Mouse (Mus musculus) heart, embryonic 14.5 days (tissue): ENCODE measurements around the gene Cyyr1. TPM values are rescaled to one million over a fixed set of nuclear protein-coding genes. Genes with fewer than 3 reads are reported as not detected.

Experiments used
- ATAC-seq: fragments of 200-750 bp; cut with Nextera tagmentation; 2 replicates; pipeline ENCODE4 v1.8.0; 2017; ENCODE audit warnings: low read depth, moderate TSS enrichment; ENCODE audit not compliant: insufficient number of reproducible peaks, insufficient read depth, low FRiP score
- H3K27ac ChIP-seq, 2 experiments: fragments of 200-500 bp in 1 of 2; fragments of 300-500 bp in 1 of 2; sonication (generic) in 1 of 2; replicated peaks in 1 of 2; 2 replicates each; pipeline ENCODE4 v1.5.1; 2012 to 2014; ENCODE audit warnings: low read depth in 2 of 2, low read length in 2 of 2, control low read depth in 1 of 2, mild to moderate bottlenecking in 1 of 2, mixed read lengths in 1 of 2; ENCODE audit not compliant: control insufficient read depth in 1 of 2, insufficient read depth in 1 of 2
- H3K27me3 ChIP-seq: fragments of 300-500 bp; sonication (generic); 2 replicates; pipeline ENCODE4 v1.6.1; 2014; ENCODE audit warnings: mild to moderate bottlenecking, low read length, control low read depth; ENCODE audit not compliant: control insufficient read depth, insufficient read depth
- H3K36me3 ChIP-seq: fragments of 300-500 bp; sonication (generic); 2 replicates; pipeline ENCODE4 v1.6.1; 2014; ENCODE audit warnings: mild to moderate bottlenecking, control low read depth, low read length, mixed read lengths; ENCODE audit not compliant: control insufficient read depth, insufficient read depth
- H3K4me1 ChIP-seq, 2 experiments: fragments of 200-500 bp in 1 of 2; fragments of 300-500 bp in 1 of 2; sonication (generic) in 1 of 2; 2 replicates each; pipeline ENCODE4 v1.6.1; 2012 to 2014; ENCODE audit warnings: low read length in 2 of 2, control low read depth in 1 of 2, mixed read lengths in 1 of 2; ENCODE audit not compliant: control insufficient read depth in 2 of 2, insufficient read depth in 2 of 2
- H3K4me2 ChIP-seq: fragments of 300-500 bp; sonication (generic); 2 replicates; pipeline ENCODE4 v1.6.1; 2014; ENCODE audit warnings: mild to moderate bottlenecking, low read length
- H3K4me3 ChIP-seq, 2 experiments: fragments of 200-500 bp in 1 of 2; fragments of 300-500 bp in 1 of 2; sonication (generic) in 1 of 2; 2 replicates each; pipeline ENCODE4 v1.5.1; 2012 to 2014; ENCODE audit warnings: low read length in 2 of 2, mild to moderate bottlenecking in 2 of 2, control low read depth in 1 of 2, low read depth in 1 of 2, moderate library complexity in 1 of 2; ENCODE audit not compliant: control insufficient read depth in 1 of 2, insufficient read depth in 1 of 2
- H3K9ac ChIP-seq: fragments of 300-500 bp; sonication (generic); 2 replicates; pipeline ENCODE4 v1.6.1; 2014; ENCODE audit warnings: mild to moderate bottlenecking, low read length
- H3K9me3 ChIP-seq: fragments of 300-500 bp; sonication (generic); 2 replicates; pipeline ENCODE4 v1.6.1; 2016; ENCODE audit warnings: low read length, control low read depth; ENCODE audit not compliant: control insufficient read depth
- WGBS: fragments of 180-500 bp; shearing (Covaris S2); extraction: QIAGEN DNeasy Blood & Tissue Kit; methylation state at CpG from one replicate; pipeline ENCODE4 v1.1.7; 2014; 5-methylcytosine and 5-hydroxymethylcytosine counted together
- polyA plus RNA-seq: library from polyadenylated mRNA; unstranded; fragments of >200 nt; fragmentation: Nextera tagmentation; extraction: Ambion mirVana; gene quantifications from 2 replicates; pipeline ENCODE4 v1.2.1, GENCODE M21; 2014

The Cyyr1 gene
- polyA plus RNA-seq, 1 experiment from 2014 or later = 5.6 TPM

GRCm38 (mm10) chr16:85507264-85507663, 45.9 kb downstream of the Cyyr1 start:
- no peak for ATAC-seq
- H3K4me2 ChIP-seq = no peak overlapping the region
- H3K27ac ChIP-seq = no peak overlapping the region
- no peak overlapping the region for H3K9ac ChIP-seq
- no peaks in the 10 kb centered on the region for H3K27me3 ChIP-seq
- 81% methylated on average over 6 of the region's 6 CpGs for WGBS
- H3K9me3 ChIP-seq = no peaks in the 10 kb centered on the region
- no peaks in the 10 kb centered on the region for H3K4me1 ChIP-seq
- no peaks in the 10 kb centered on the region for H3K36me3 ChIP-seq
- H3K4me3 ChIP-seq = no peak overlapping the region

GRCm38 (mm10) chr16:85505108-85505507, 48.1 kb downstream of the Cyyr1 start:
- no peak overlapping the region for H3K9ac ChIP-seq
- no peaks in the 10 kb centered on the region for H3K27me3 ChIP-seq
- 81% methylated on average over 3 of the region's 3 CpGs for WGBS
- H3K4me2 ChIP-seq = no peak overlapping the region
- no peak overlapping the region for H3K4me3 ChIP-seq
- ATAC-seq = no peak
- H3K4me1 ChIP-seq = no peaks in the 10 kb centered on the region
- no peak overlapping the region for H3K27ac ChIP-seq
- no peaks in the 10 kb centered on the region for H3K36me3 ChIP-seq
- H3K9me3 ChIP-seq = no peaks in the 10 kb centered on the region

GRCm38 (mm10) chr16:85503416-85503815, 49.8 kb downstream of the Cyyr1 start:
- no peaks in the 10 kb centered on the region for H3K27me3 ChIP-seq
- no peak overlapping the region for H3K9ac ChIP-seq
- H3K4me3 ChIP-seq = no peak overlapping the region
- WGBS = 72% methylated on average over 5 of the region's 5 CpGs
- H3K36me3 ChIP-seq = no peaks in the 10 kb centered on the region
- H3K4me2 ChIP-seq = no peak overlapping the region
- H3K27ac ChIP-seq = no peak overlapping the region
- H3K9me3 ChIP-seq = no peaks in the 10 kb centered on the region
- no peaks in the 10 kb centered on the region for H3K4me1 ChIP-seq
- no peak for ATAC-seq

GRCm38 (mm10) chr16:85495837-85496236, 57.4 kb downstream of the Cyyr1 start:
- H3K9ac ChIP-seq = no peak overlapping the region

GRCm38 (mm10) chr16:85488105-85488607, 65.0 kb downstream of the Cyyr1 start:
- H3K4me2 ChIP-seq = no peak overlapping the region
- no peak for ATAC-seq
- no peaks in the 10 kb centered on the region for H3K4me1 ChIP-seq
- H3K4me3 ChIP-seq = no peak overlapping the region
- no peaks in the 10 kb centered on the region for H3K27me3 ChIP-seq
- no peaks in the 10 kb centered on the region for H3K9me3 ChIP-seq
- H3K27ac ChIP-seq = no peak overlapping the region
- H3K9ac ChIP-seq = no peak overlapping the region
- no peaks in the 10 kb centered on the region for H3K36me3 ChIP-seq
- WGBS = 65% methylated on average over 5 of the region's 5 CpGs

More at GRCm38 (mm10) chr16:85495837-85496236, 57.4 kb downstream of the Cyyr1 start:
- ATAC-seq = no peak
- no peak overlapping the region for H3K4me3 ChIP-seq
- no peak overlapping the region for H3K27ac ChIP-seq
- H3K4me1 ChIP-seq = no peaks in the 10 kb centered on the region
- H3K36me3 ChIP-seq = no peaks in the 10 kb centered on the region
- H3K4me2 ChIP-seq = no peak overlapping the region
- WGBS = 91% methylated on average over 2 of the region's 2 CpGs
- H3K9me3 ChIP-seq = no peaks in the 10 kb centered on the region
- H3K27me3 ChIP-seq = no peaks in the 10 kb centered on the region

GRCm38 (mm10) chr16:85487266-85487665, 65.9 kb downstream of the Cyyr1 start:
- H3K27me3 ChIP-seq = no peaks in the 10 kb centered on the region
- WGBS = 83% methylated on average over 7 of the region's 7 CpGs
- H3K4me2 ChIP-seq = no peak overlapping the region
- H3K4me1 ChIP-seq = no peaks in the 10 kb centered on the region
- no peak overlapping the region for H3K9ac ChIP-seq
- no peak overlapping the region for H3K4me3 ChIP-seq
- H3K36me3 ChIP-seq = no peaks in the 10 kb centered on the region
- ATAC-seq = no peak
- no peaks in the 10 kb centered on the region for H3K9me3 ChIP-seq
- H3K27ac ChIP-seq = no peak overlapping the region

GRCm38 (mm10) chr16:85484557-85484956, 68.6 kb downstream of the Cyyr1 start:
- no peaks in the 10 kb centered on the region for H3K9me3 ChIP-seq
- H3K27ac ChIP-seq = no peak overlapping the region
- H3K4me2 ChIP-seq = no peak overlapping the region
- no peak overlapping the region for H3K4me3 ChIP-seq
- no peaks in the 10 kb centered on the region for H3K27me3 ChIP-seq
- 87% methylated on average over 4 of the region's 4 CpGs for WGBS
- no peaks in the 10 kb centered on the region for H3K4me1 ChIP-seq
- no peaks in the 10 kb centered on the region for H3K36me3 ChIP-seq
- ATAC-seq = no peak
- no peak overlapping the region for H3K9ac ChIP-seq

GRCm38 (mm10) chr16:85474552-85475071, 78.6 kb downstream of the Cyyr1 start:
- Histone ChIP-seq H3K4me2 (no peak overlapping the region), H3K27me3 (no peaks in the 10 kb centered on the region), H3K9me3 (no peaks in the 10 kb centered on the region), H3K4me1 (no peaks in the 10 kb centered on the region), H3K4me3 (no peak overlapping the region), H3K9ac (no peak overlapping the region), H3K27ac (no peak overlapping the region), H3K36me3 (no peaks in the 10 kb centered on the region)
- ATAC-seq = no peak
- 86% methylated on average over 5 of the region's 5 CpGs for WGBS
